Mouse (Mus musculus) lung, embryonic 15.5 days (tissue): ENCODE measurements around the gene Msto1. TPM values are rescaled to one million over a fixed set of nuclear protein-coding genes. Genes with fewer than 3 reads are reported as not detected.
A peak's percentile ranks its signal among the peaks of the same experiment; 100 is the strongest.
"Not testable (repeated sequence)": the region's sequence is repeated elsewhere in the genome, so short reads cannot be mapped to it uniquely, and the experiment has no call there.

ENCODE experiments used
- ATAC-seq: fragments of 200-750 bp; cut with Nextera tagmentation; 2 replicates; pipeline ENCODE4 v1.8.0; 2017; ENCODE audit warnings: moderate number of reproducible peaks, borderline replicate concordance; ENCODE audit not compliant: low FRiP score, low TSS enrichment; ENCODE audit errors: extremely low read depth
- H3K27ac ChIP-seq: fragments of 300-500 bp; sonication (generic); 2 replicates; pipeline ENCODE4 v1.5.1; 2015; ENCODE audit warnings: moderate library complexity, mild to moderate bottlenecking, inconsistent platforms
- H3K27me3 ChIP-seq: fragments of 300-500 bp; sonication (generic); 2 replicates; pipeline ENCODE4 v1.6.1; 2015; ENCODE audit warnings: inconsistent platforms
- H3K36me3 ChIP-seq: fragments of 300-500 bp; sonication (generic); 2 replicates; pipeline ENCODE4 v1.6.1; 2015; ENCODE audit warnings: inconsistent platforms
- H3K4me1 ChIP-seq: fragments of 300-500 bp; sonication (generic); 2 replicates; pipeline ENCODE4 v1.6.1; 2015; ENCODE audit warnings: inconsistent platforms
- H3K4me2 ChIP-seq: fragments of 300-500 bp; sonication (generic); 2 replicates; pipeline ENCODE4 v1.6.1; 2015; ENCODE audit warnings: inconsistent platforms, mild to moderate bottlenecking, moderate library complexity
- H3K4me3 ChIP-seq: fragments of 300-500 bp; sonication (generic); 2 replicates; pipeline ENCODE4 v1.5.1; 2015; ENCODE audit warnings: mild to moderate bottlenecking, inconsistent platforms
- H3K9ac ChIP-seq: fragments of 300-500 bp; sonication (generic); 2 replicates; pipeline ENCODE4 v1.6.1; 2015; ENCODE audit warnings: inconsistent platforms
- H3K9me3 ChIP-seq: fragments of 300-500 bp; sonication (generic); 2 replicates; pipeline ENCODE4 v1.6.1; 2016; ENCODE audit warnings: inconsistent platforms
- WGBS: fragments of 180-500 bp; shearing (Covaris S2); methylation state at CpG from one replicate; pipeline ENCODE4 v1.1.7; 2015; 5-methylcytosine and 5-hydroxymethylcytosine counted together
- polyA plus RNA-seq: library from polyadenylated mRNA; unstranded; fragments of >200 nt; fragmentation: Nextera tagmentation; extraction: Ambion mirVana; gene quantifications from 2 replicates; pipeline ENCODE4 v1.2.1, GENCODE M21; 2015

Msto1 gene
- polyA plus RNA-seq = 45.1 and 46.1 TPM in 2 replicates

- Histone ChIP-seq H3K9me3 (no peaks in the 10 kb centered on the region), H3K36me3 (peaks cover 33% of the 10 kb centered on the region), H3K4me1 (peaks cover 13% of the 10 kb centered on the region), H3K27ac (peak within 1 kb of the TSS; percentile 88), H3K4me2 (peak within 1 kb of the TSS; percentile 64), H3K9ac (peak within 1 kb of the TSS; percentile 67), H3K4me3 (peak within 1 kb of the TSS; percentile 68), H3K27me3 (no peaks in the 10 kb centered on the region)
- peak; percentile 95 for ATAC-seq
- WGBS = under 1% methylated on average over 59 of the region's 62 CpGs
These were observed at the start of gene Msto1 for GRCm38 (mm10) chr3:88913511-88914383. Msto1 (minus strand) TSS chr3:88913999.

GRCm38 (mm10) chr3:88963211-88963610 lies 49.4 kb upstream of the Msto1 start:
- ATAC-seq, H3K27me3 ChIP-seq, H3K4me2 ChIP-seq, H3K27ac ChIP-seq, H3K4me3 ChIP-seq, H3K9me3 ChIP-seq, H3K4me1 ChIP-seq, H3K9ac ChIP-seq: not testable (repeated sequence)
- peaks cover 15% of the 10 kb centered on the region for H3K36me3 ChIP-seq

- no peak overlapping the region for H3K4me3 ChIP-seq
- H3K36me3 ChIP-seq = no peaks in the 10 kb centered on the region
- peaks cover 16% of the 10 kb centered on the region for H3K4me1 ChIP-seq
- no peaks in the 10 kb centered on the region for H3K27me3 ChIP-seq
- H3K9ac ChIP-seq = no peak overlapping the region
- no peaks in the 10 kb centered on the region for H3K9me3 ChIP-seq
- H3K4me2 ChIP-seq = no peak overlapping the region
- no peak overlapping the region for H3K27ac ChIP-seq
- no peak for ATAC-seq
These were observed 39.9 kb upstream of the Msto1 start for GRCm38 (mm10) chr3:88953736-88954135.

- Histone ChIP-seq H3K27ac (no peak overlapping the region), H3K4me3 (no peak overlapping the region), H3K4me2 (no peak overlapping the region), H3K9ac (no peak overlapping the region), H3K36me3 (no peaks in the 10 kb centered on the region), H3K9me3 (no peaks in the 10 kb centered on the region), H3K4me1 (peaks cover 21% of the 10 kb centered on the region), H3K27me3 (no peaks in the 10 kb centered on the region)
- no peak for ATAC-seq
- WGBS = 77% methylated on average over 4 of the region's 4 CpGs
These were observed 39.4 kb upstream of the Msto1 start for GRCm38 (mm10) chr3:88953246-88953645.

- Histone ChIP-seq H3K9ac (peak overlapping the region; percentile 97), H3K4me1 (peaks cover 25% of the 10 kb centered on the region), H3K4me3 (peak overlapping the region; percentile 97), H3K4me2 (peak overlapping the region; percentile 71), H3K27me3 (no peaks in the 10 kb centered on the region), H3K27ac (peak overlapping the region; percentile 99), H3K36me3 (no peaks in the 10 kb centered on the region), H3K9me3 (no peaks in the 10 kb centered on the region)
- WGBS = 0% methylated on average over 5 of the region's 5 CpGs
- no peak for ATAC-seq
These were observed 37.6 kb upstream of the Msto1 start for GRCm38 (mm10) chr3:88951327-88951800.

- Histone ChIP-seq H3K4me3 (peak within 1 kb of the TSS; percentile 97), H3K4me2 (peak within 1 kb of the TSS; percentile 71), H3K27me3 (no peaks in the 10 kb centered on the region), H3K27ac (peak within 1 kb of the TSS; percentile 99), H3K4me1 (peaks cover 25% of the 10 kb centered on the region), H3K36me3 (no peaks in the 10 kb centered on the region), H3K9ac (peak within 1 kb of the TSS; percentile 97), H3K9me3 (no peaks in the 10 kb centered on the region)
- under 1% methylated on average over 25 of the region's 64 CpGs for WGBS
- peak; percentile 82 for ATAC-seq
These were observed 37.0 kb upstream of the Msto1 start, which contains the start of the genes Ash1l and Dap3 for GRCm38 (mm10) chr3:88950576-88951326. Ash1l (plus strand) TSS chr3:88950622. Dap3 (minus strand) TSS chr3:88951181.

- Histone ChIP-seq H3K4me3 (peak overlapping the region; percentile 97), H3K27ac (peak overlapping the region; percentile 99), H3K36me3 (no peaks in the 10 kb centered on the region), H3K4me1 (peaks cover 25% of the 10 kb centered on the region), H3K27me3 (no peaks in the 10 kb centered on the region), H3K9ac (peak overlapping the region; percentile 97), H3K4me2 (peak overlapping the region; percentile 71), H3K9me3 (no peaks in the 10 kb centered on the region)
- peak; percentile 93 for ATAC-seq
- WGBS = under 1% methylated on average over 67 of the region's 92 CpGs
These were observed 36.2 kb upstream of the Msto1 start for GRCm38 (mm10) chr3:88949786-88950575.

- H3K4me3 ChIP-seq = no peak overlapping the region
- H3K4me1 ChIP-seq = peaks cover 12% of the 10 kb centered on the region
- H3K27me3 ChIP-seq = no peaks in the 10 kb centered on the region
- H3K9ac ChIP-seq = no peak overlapping the region
- no peak overlapping the region for H3K27ac ChIP-seq
- peaks cover 24% of the 10 kb centered on the region for H3K36me3 ChIP-seq
- H3K4me2 ChIP-seq = no peak overlapping the region
- no peaks in the 10 kb centered on the region for H3K9me3 ChIP-seq
- ATAC-seq = no peak
- 87% methylated on average over 4 of the region's 4 CpGs for WGBS
These were observed 30.3 kb upstream of the Msto1 start for GRCm38 (mm10) chr3:88944109-88944508.

GRCm38 (mm10) chr3:88942316-88942880 lies 28.6 kb upstream of the Msto1 start:
- no peaks in the 10 kb centered on the region for H3K4me1 ChIP-seq
- H3K4me2 ChIP-seq = no peak overlapping the region
- no peaks in the 10 kb centered on the region for H3K27me3 ChIP-seq
- H3K9ac ChIP-seq = no peak overlapping the region
- 89% methylated on average over 10 of the region's 10 CpGs for WGBS
- no peak overlapping the region for H3K4me3 ChIP-seq
- H3K27ac ChIP-seq = no peak overlapping the region
- ATAC-seq = no peak
- peaks cover 35% of the 10 kb centered on the region for H3K36me3 ChIP-seq
- H3K9me3 ChIP-seq = no peaks in the 10 kb centered on the region

- 78% methylated on average over 3 of the region's 3 CpGs for WGBS
- peaks cover 49% of the 10 kb centered on the region for H3K36me3 ChIP-seq
- no peak overlapping the region for H3K27ac ChIP-seq
These were observed 25.9 kb upstream of the Msto1 start for GRCm38 (mm10) chr3:88939749-88940148.

GRCm38 (mm10) chr3:88939071-88939470 lies 25.3 kb upstream of the Msto1 start:
- no peak overlapping the region for H3K4me3 ChIP-seq
- WGBS = 93% methylated on average over 10 of the region's 10 CpGs
- no peaks in the 10 kb centered on the region for H3K4me1 ChIP-seq
- H3K9ac ChIP-seq = no peak overlapping the region
- H3K4me2 ChIP-seq = no peak overlapping the region
- peaks cover 55% of the 10 kb centered on the region for H3K36me3 ChIP-seq
- no peak for ATAC-seq
- H3K27ac ChIP-seq = no peak overlapping the region
- no peaks in the 10 kb centered on the region for H3K9me3 ChIP-seq
- H3K27me3 ChIP-seq = no peaks in the 10 kb centered on the region

More at GRCm38 (mm10) chr3:88939749-88940148, 25.9 kb upstream of the Msto1 start:
- Histone ChIP-seq H3K27me3 (no peaks in the 10 kb centered on the region), H3K4me2 (no peak overlapping the region), H3K4me1 (no peaks in the 10 kb centered on the region), H3K9me3 (no peaks in the 10 kb centered on the region), H3K9ac (no peak overlapping the region), H3K4me3 (no peak overlapping the region)
- no peak for ATAC-seq
